Mouse (Mus musculus) kidney, adult 2 months (tissue): Measurements from ENCODE around the gene Bin2. TPM values are rescaled to one million over a fixed set of nuclear protein-coding genes. Genes with fewer than 3 reads are reported as not detected.
"Not testable (repeated sequence)": the region's sequence is repeated elsewhere in the genome, so short reads cannot be mapped to it uniquely, and the experiment has no call there.

ENCODE experiments used
- DNase-seq: peaks from one replicate; pipeline ENCODE4 v3.0.0; 2021
- H3K27ac ChIP-seq: fragments of 200-500 bp; 2 replicates; pipeline ENCODE4 v1.5.1; 2012; ENCODE audit warnings: low read depth, low read length, control low read depth, inconsistent platforms; ENCODE audit not compliant: insufficient read depth
- H3K27me3 ChIP-seq: fragments of 200-500 bp; replicated peaks from 2 replicates; pipeline ENCODE4 v1.6.1; 2012; ENCODE audit warnings: mild to moderate bottlenecking, moderate library complexity, low read length, inconsistent platforms; ENCODE audit not compliant: control insufficient read depth, insufficient read depth
- H3K36me3 ChIP-seq: fragments of 200-500 bp; 2 replicates; pipeline ENCODE4 v1.6.1; 2012; ENCODE audit warnings: mild to moderate bottlenecking, moderate library complexity, low read length, inconsistent platforms; ENCODE audit not compliant: control insufficient read depth, insufficient read depth
- H3K4me1 ChIP-seq: fragments of 200-500 bp; 2 replicates; pipeline ENCODE4 v1.6.1; 2011; ENCODE audit warnings: low read length; ENCODE audit not compliant: control insufficient read depth, insufficient read depth
- H3K4me3 ChIP-seq: fragments of 200-500 bp; 2 replicates; pipeline ENCODE4 v1.5.1; 2011; ENCODE audit warnings: mild to moderate bottlenecking, low read depth, low read length, control low read depth; ENCODE audit not compliant: insufficient read depth
- CTCF ChIP-seq: fragments of 200-500 bp; conservative IDR thresholded peaks from 2 replicates; pipeline ENCODE4 v1.5.1; 2011; ENCODE audit warnings: low read depth, mild to moderate bottlenecking, control low read depth, low read length, moderate library complexity, mixed read lengths; ENCODE audit not compliant: insufficient read depth, insufficient read length
- POLR2A ChIP-seq: fragments of 200-500 bp; IDR thresholded peaks from one replicate; pipeline ENCODE4 v1.6.1; 2011; ENCODE audit warnings: low read depth, low read length, control low read depth
- WGBS: fragments of 180-500 bp; shearing (Covaris S2); methylation state at CpG from one replicate; pipeline ENCODE4 v1.1.7; 2018; 5-methylcytosine and 5-hydroxymethylcytosine counted together
- polyA plus RNA-seq: library from polyadenylated mRNA; depleted of rRNA; stranded (reverse); fragments of >200 nt; gene quantifications from 2 replicates; pipeline ENCODE4 v1.2.3, GENCODE M21; 2012

The Bin2 gene
- polyA plus RNA-seq, 1 experiment = 4.7 TPM

DNA sequence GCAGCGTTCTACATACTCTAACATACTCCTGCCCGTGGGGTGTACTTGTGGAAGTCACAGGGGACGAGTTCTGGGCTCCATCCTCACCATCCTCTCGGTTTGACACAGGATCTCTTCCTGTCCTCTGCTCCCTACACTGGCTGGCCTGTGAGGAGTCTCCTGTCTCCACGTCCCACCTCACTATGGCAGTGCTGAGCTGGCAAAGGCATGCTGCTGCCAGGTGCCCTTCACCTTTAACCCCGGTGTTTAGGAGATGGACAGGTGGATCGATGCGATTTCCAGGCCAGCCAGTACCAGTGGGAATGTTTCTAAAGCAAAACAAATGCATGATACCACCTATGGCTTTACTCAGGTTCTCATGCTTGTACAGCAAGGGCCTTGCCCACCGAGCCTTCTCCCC, 45.6 kb downstream of the Bin2 start:
- no peak for DNase-seq
- no peak for TF ChIP-seq POLR2A
- no peak; the same call in 1 of the 2 replicates for TF ChIP-seq CTCF
- Histone ChIP-seq H3K27ac (no peak overlapping the region), H3K36me3 (peaks cover 5% of the 10 kb centered on the region), H3K4me3 (no peak overlapping the region), H3K4me1 (peaks cover 6% of the 10 kb centered on the region; the same call in 1 of the 2 replicates), H3K27me3 (no peaks in the 10 kb centered on the region)
- 89% methylated on average over 9 of the region's 9 CpGs for WGBS

- no peak for DNase-seq
- Histone ChIP-seq H3K27ac (peak overlapping the region; percentile 53), H3K36me3 (peaks cover 8% of the 10 kb centered on the region), H3K27me3 (no peaks in the 10 kb centered on the region), H3K4me3 (no peak overlapping the region), H3K4me1 (peaks cover 6% of the 10 kb centered on the region; the same call in 1 of the 2 replicates)
- TF ChIP-seq CTCF (no peak), POLR2A (no peak)
- 71% methylated on average over 7 of the region's 7 CpGs for WGBS
These were observed 47.2 kb downstream of the Bin2 start for GRCm38 (mm10) chr15:100622164-100622563.

- not testable (repeated sequence) for H3K4me3 ChIP-seq, DNase-seq, H3K36me3 ChIP-seq, H3K4me1 ChIP-seq, H3K27me3 ChIP-seq
- 58% methylated on average over 9 of the region's 9 CpGs for WGBS
- peak overlapping the region; percentile 53 for H3K27ac ChIP-seq
These were observed 47.7 kb downstream of the Bin2 start for GRCm38 (mm10) chr15:100621671-100622070.

- no peak overlapping the region for H3K27ac ChIP-seq
- DNase-seq = no peak
- peaks cover 9% of the 10 kb centered on the region for H3K36me3 ChIP-seq
- no peaks in the 10 kb centered on the region for H3K27me3 ChIP-seq
- TF ChIP-seq CTCF = no peak
- no peak overlapping the region for H3K4me3 ChIP-seq
- H3K4me1 ChIP-seq = peaks cover 7% of the 10 kb centered on the region; the same call in 1 of the 2 replicates
- 40% methylated on average over 7 of the region's 7 CpGs for WGBS
These were observed 50.2 kb downstream of the Bin2 start for GRCm38 (mm10) chr15:100619200-100619599.

DNA sequence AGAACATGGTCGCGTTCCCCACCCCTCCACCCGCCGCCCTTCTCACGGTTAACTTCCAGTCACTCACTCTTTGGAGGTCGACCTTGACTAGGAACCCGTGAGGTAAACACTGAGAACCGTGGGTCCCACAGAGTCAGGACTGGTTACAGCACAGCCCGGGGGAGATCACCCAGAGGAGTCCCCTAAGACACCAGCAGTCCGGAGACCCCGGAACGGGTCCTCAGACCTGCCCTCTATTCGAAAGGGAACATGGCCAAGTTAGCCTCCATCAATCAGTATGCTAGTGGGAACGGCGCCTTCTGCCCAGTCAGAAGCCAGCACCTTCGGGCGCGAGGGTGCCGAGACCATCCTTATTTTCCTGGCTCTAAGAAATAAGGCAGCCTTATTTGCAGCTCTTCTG, 53.1 kb downstream of the Bin2 start:
- WGBS = under 1% methylated on average over 19 of the region's 19 CpGs
- no peaks in the 10 kb centered on the region for H3K27me3 ChIP-seq
- peaks cover 9% of the 10 kb centered on the region for H3K36me3 ChIP-seq
- H3K4me3 ChIP-seq = peak overlapping the region; percentile 77
- H3K27ac ChIP-seq = peak overlapping the region; percentile 87
- no peak for DNase-seq
- TF ChIP-seq POLR2A = no peak
- TF ChIP-seq CTCF = no peak
- H3K4me1 ChIP-seq = peaks cover 13% of the 10 kb centered on the region; the same call in 1 of the 2 replicates

GRCm38 (mm10) chr15:100615825-100616220, 53.5 kb downstream of the Bin2 start:
- WGBS = under 1% methylated on average over 41 of the region's 43 CpGs
- peak; percentile 94 for DNase-seq
- Histone ChIP-seq H3K27ac (peak overlapping the region; percentile 87), H3K27me3 (no peaks in the 10 kb centered on the region), H3K4me1 (peaks cover 13% of the 10 kb centered on the region; the same call in 1 of the 2 replicates), H3K36me3 (peaks cover 9% of the 10 kb centered on the region), H3K4me3 (peak overlapping the region; percentile 77)
- TF ChIP-seq POLR2A (no peak), CTCF (no peak)

- 1% methylated on average over 91 of the region's 99 CpGs for WGBS
- TF ChIP-seq POLR2A (peak; percentile 91), CTCF (no peak)
- Histone ChIP-seq H3K27ac (peak within 1 kb of the TSS; percentile 87), H3K4me3 (peak within 1 kb of the TSS; percentile 77), H3K36me3 (peaks cover 9% of the 10 kb centered on the region), H3K27me3 (no peaks in the 10 kb centered on the region), H3K4me1 (peaks cover 13% of the 10 kb centered on the region; the same call in 1 of the 2 replicates)
- DNase-seq = peak; percentile 99
These were observed 54.1 kb downstream of the Bin2 start, which contains the start of gene Dazap2 for GRCm38 (mm10) chr15:100614996-100615824. Gene Dazap2 (plus strand): TSS chr15:100615349.
